Mouse (Mus musculus): ENCODE measurements at regions not wholly inside any gene's neighbourhood (a gene's known extent, or its start where the extent isn't known, plus 50 kb on each side); places are given as distances from the start of the nearest gene placed in this dataset.

- DNase-seq = peak; percentile 92
Observed at GRCm38 (mm10) chr1:102628061-102628460, 2140.3 kb upstream of the Cdh20 start.

GRCm38 (mm10) chr1:102644379-102644778 lies 2123.9 kb upstream of the Cdh20 start:
- DNase-seq = no peak

GRCm38 (mm10) chr1:102687367-102688070 lies 2080.8 kb upstream of the Cdh20 start:
- no peak for DNase-seq

GRCm38 (mm10) chr1:102716459-102716858 lies 2051.9 kb upstream of the Cdh20 start:
- no peak for DNase-seq

- DNase-seq = no peak
Observed at GRCm38 (mm10) chr1:102733991-102734390, 2034.3 kb upstream of the Cdh20 start.

GRCm38 (mm10) chr1:102735392-102735791 lies 2032.9 kb upstream of the Cdh20 start:
- no peak for DNase-seq

GRCm38 (mm10) chr1:102757941-102758340 lies 2010.4 kb upstream of the Cdh20 start:
- DNase-seq = no peak

Measured in thymus, postnatal 4 days (tissue).